8 mouse cellular contexts compared by ENCODE assay signal in genomic region chr19:7275131-7275789, GRCm38 (mm10). TPM values are rescaled to one million over a fixed set of nuclear protein-coding genes. Genes with fewer than 3 reads are reported as not detected.
DNase-seq lines count a peak whose midpoint lies in the region; ATAC-seq and TF ChIP-seq lines count a peak whose summit lies in the region.

No protein-coding gene starts in this region.

- TF ChIP-seq CTCF in liver, postnatal 0 days (IDR thresholded peaks at IDR 0.05; ENCODE audit: low read depth) = no peak

- no peaks in the 10 kb centered on the region for H3K27me3 ChIP-seq in heart, embryonic 15.5 days
- no peaks in the 10 kb centered on the region for H3K27me3 ChIP-seq in embryonic facial prominence, embryonic 13.5 days
- no peaks in the 10 kb centered on the region for H3K27me3 ChIP-seq in midbrain, embryonic 11.5 days (ENCODE audit: control insufficient read depth, insufficient read depth, low read length)
- no peaks in the 10 kb centered on the region for H3K27me3 ChIP-seq in liver, postnatal 0 days (ENCODE audit: insufficient read depth, low read length)

- peaks cover 77% of the 10 kb centered on the region for H3K36me3 ChIP-seq in heart, embryonic 15.5 days
- H3K36me3 ChIP-seq in embryonic facial prominence, embryonic 13.5 days = peaks cover 98% of the 10 kb centered on the region
- H3K36me3 ChIP-seq in midbrain, embryonic 11.5 days (ENCODE audit: control insufficient read depth, insufficient read depth, low read length) = peaks cover 59% of the 10 kb centered on the region
- peaks cover 31% of the 10 kb centered on the region for H3K36me3 ChIP-seq in liver, postnatal 0 days (replicated peaks; ENCODE audit: insufficient read depth, low read length)

- no peaks in the 10 kb centered on the region for H3K9me3 ChIP-seq in heart, embryonic 15.5 days (replicated peaks)
- no peaks in the 10 kb centered on the region for H3K9me3 ChIP-seq in embryonic facial prominence, embryonic 13.5 days
- H3K9me3 ChIP-seq in midbrain, embryonic 11.5 days (ENCODE audit: control insufficient read depth, low read length) = no peaks in the 10 kb centered on the region
- no peaks in the 10 kb centered on the region for H3K9me3 ChIP-seq in liver, postnatal 0 days (ENCODE audit: low read length)

- H3K4me2 ChIP-seq in heart, embryonic 15.5 days = peak overlapping the region; percentile 6; the same call in 1 of the 2 replicates
- H3K4me2 ChIP-seq in embryonic facial prominence, embryonic 13.5 days = no peak overlapping the region
- H3K4me2 ChIP-seq in midbrain, embryonic 11.5 days = no peak overlapping the region
- H3K4me2 ChIP-seq in liver, postnatal 0 days (ENCODE audit: low read depth, low read length) = no peak overlapping the region

- no peak overlapping the region for H3K9ac ChIP-seq in heart, embryonic 15.5 days
- peak overlapping the region; percentile 54; the same call in 1 of the 2 replicates for H3K9ac ChIP-seq in embryonic facial prominence, embryonic 13.5 days
- H3K9ac ChIP-seq in midbrain, embryonic 11.5 days (ENCODE audit: low read length) = no peak overlapping the region
- no peak overlapping the region for H3K9ac ChIP-seq in liver, postnatal 0 days (replicated peaks)

- no peak overlapping the region for H3K4me3 ChIP-seq in heart, embryonic 15.5 days
- H3K4me3 ChIP-seq in embryonic facial prominence, embryonic 13.5 days = no peak overlapping the region
- no peak overlapping the region for H3K4me3 ChIP-seq in midbrain, embryonic 11.5 days (ENCODE audit: low read depth, low read length)
- no peak overlapping the region for H3K4me3 ChIP-seq in liver, postnatal 0 days (ENCODE audit: low read depth, low read length)

- H3K4me1 ChIP-seq in heart, embryonic 15.5 days (replicated peaks) = peaks cover 38% of the 10 kb centered on the region
- peaks cover 44% of the 10 kb centered on the region for H3K4me1 ChIP-seq in embryonic facial prominence, embryonic 13.5 days
- peaks cover 47% of the 10 kb centered on the region for H3K4me1 ChIP-seq in midbrain, embryonic 11.5 days (ENCODE audit: control insufficient read depth, insufficient read depth, low read length)
- no peaks in the 10 kb centered on the region for H3K4me1 ChIP-seq in liver, postnatal 0 days (ENCODE audit: insufficient read depth)

- no peak for TF ChIP-seq EP300 in liver, postnatal 0 days (IDR thresholded peaks at IDR 0.05; ENCODE audit: low read depth)

- DNase-seq in heart, postnatal 4 days = no peak
- peak; percentile 78 for DNase-seq in adipocyte (ENCODE audit: low spot score)
- no peak for DNase-seq in midbrain, embryonic 11.5 days (ENCODE audit: low spot score, missing footprints)
- no peak for DNase-seq in liver, postnatal 0 days
- no peak for DNase-seq in kidney, adult 18-20 months
- DNase-seq in urinary bladder, postnatal 36 days (ENCODE audit: low spot score in 2 of 2) = no peak

- peak overlapping the region; percentile 74 for H3K27ac ChIP-seq in heart, embryonic 15.5 days
- peak overlapping the region; percentile 68 for H3K27ac ChIP-seq in embryonic facial prominence, embryonic 13.5 days
- peak overlapping the region; percentile 30; the same call in 1 of the 2 replicates for H3K27ac ChIP-seq in midbrain, embryonic 11.5 days (ENCODE audit: low read depth, low read length)
- H3K27ac ChIP-seq in liver, postnatal 0 days (ENCODE audit: low read depth) = no peak overlapping the region

- ATAC-seq in heart, embryonic 15.5 days (replicated peaks; ENCODE audit: insufficient number of reproducible peaks, insufficient read depth, low FRiP score, low read depth) = peak; percentile 11; the same call in 1 of the 2 replicates
- no peak for ATAC-seq in embryonic facial prominence, embryonic 13.5 days (ENCODE audit: insufficient number of reproducible peaks, insufficient read depth, low FRiP score, low TSS enrichment, low read depth)
- ATAC-seq in midbrain, embryonic 11.5 days (ENCODE audit: low FRiP score) = no peak
- no peak for ATAC-seq in liver, postnatal 0 days

- 24% methylated on average over 7 of the region's 7 CpGs for WGBS in heart, embryonic 15.5 days
- WGBS in embryonic facial prominence, embryonic 13.5 days = 40% methylated on average over 7 of the region's 7 CpGs
- WGBS in midbrain, embryonic 11.5 days = 63% methylated on average over 7 of the region's 7 CpGs
- WGBS in liver, postnatal 0 days (ENCODE audit: insufficient replicate concordance) = 71% methylated on average over 7 of the region's 7 CpGs

RNA-seq across cellular contexts. Expression of gene Rcor2, which starts 8.1 kb away (rescaled TPM):
- polyA plus RNA-seq in heart, embryonic 15.5 days (2015; fragmentation: Nextera tagmentation; extraction: Ambion mirVana) = 13.1 and 16.9 TPM in 2 replicates
- total RNA-seq in heart, postnatal 4 days (2021) = 10 to 100 TPM; 19.0 to 19.2 TPM
- polyA plus RNA-seq in embryonic facial prominence, embryonic 13.5 days (2015; fragmentation: Nextera tagmentation; extraction: Ambion mirVana) = 25.2 and 30.6 TPM in 2 replicates
- 33.8 and 36.9 TPM in 2 replicates for polyA plus RNA-seq in midbrain, embryonic 11.5 days (2014; fragmentation: Nextera tagmentation; extraction: Ambion mirVana)
- 0.62 and 0.67 TPM in 2 replicates for polyA plus RNA-seq in liver, postnatal 0 days (2015; fragmentation: Nextera tagmentation; extraction: Ambion mirVana)

RNA-seq across cellular contexts. Expression of gene Naa40, which starts 34.3 kb away (rescaled TPM):
- 48.2 and 56.2 TPM in 2 replicates for polyA plus RNA-seq in heart, embryonic 15.5 days (2015; fragmentation: Nextera tagmentation; extraction: Ambion mirVana)
- 10 to 100 TPM; 34.3 to 36.9 TPM for total RNA-seq in heart, postnatal 4 days (2021)
- 56.9 and 57.1 TPM in 2 replicates for polyA plus RNA-seq in embryonic facial prominence, embryonic 13.5 days (2015; fragmentation: Nextera tagmentation; extraction: Ambion mirVana)
- 94.3 and 103 TPM in 2 replicates for polyA plus RNA-seq in midbrain, embryonic 11.5 days (2014; fragmentation: Nextera tagmentation; extraction: Ambion mirVana)
- polyA plus RNA-seq in liver, postnatal 0 days (2015; fragmentation: Nextera tagmentation; extraction: Ambion mirVana) = 14.7 and 16.5 TPM in 2 replicates

RNA-seq across cellular contexts. Expression of gene Cox8a, which starts 57.8 kb away (rescaled TPM):
- polyA plus RNA-seq in heart, embryonic 15.5 days (2015; fragmentation: Nextera tagmentation; extraction: Ambion mirVana) = 1,507 and 2,028 TPM in 2 replicates
- 100 to 1,000 TPM; 836 to 917 TPM for total RNA-seq in heart, postnatal 4 days (2021)
- polyA plus RNA-seq in embryonic facial prominence, embryonic 13.5 days (2015; fragmentation: Nextera tagmentation; extraction: Ambion mirVana) = 789 and 891 TPM in 2 replicates
- 730 and 757 TPM in 2 replicates for polyA plus RNA-seq in midbrain, embryonic 11.5 days (2014; fragmentation: Nextera tagmentation; extraction: Ambion mirVana)
- polyA plus RNA-seq in liver, postnatal 0 days (2015; fragmentation: Nextera tagmentation; extraction: Ambion mirVana) = 1,162 and 1,195 TPM in 2 replicates
